Mouse (Mus musculus) kidney, adult 11 months (tissue): ENCODE measurements around the gene Agfg1.
"Not testable (repeated sequence)": the region's sequence is repeated elsewhere in the genome, so short reads cannot be mapped to it uniquely, and the experiment has no call there.

Experiments used
- DNase-seq: peaks from one replicate; pipeline ENCODE4 v3.0.0; 2022

The Agfg1 gene

DNA sequence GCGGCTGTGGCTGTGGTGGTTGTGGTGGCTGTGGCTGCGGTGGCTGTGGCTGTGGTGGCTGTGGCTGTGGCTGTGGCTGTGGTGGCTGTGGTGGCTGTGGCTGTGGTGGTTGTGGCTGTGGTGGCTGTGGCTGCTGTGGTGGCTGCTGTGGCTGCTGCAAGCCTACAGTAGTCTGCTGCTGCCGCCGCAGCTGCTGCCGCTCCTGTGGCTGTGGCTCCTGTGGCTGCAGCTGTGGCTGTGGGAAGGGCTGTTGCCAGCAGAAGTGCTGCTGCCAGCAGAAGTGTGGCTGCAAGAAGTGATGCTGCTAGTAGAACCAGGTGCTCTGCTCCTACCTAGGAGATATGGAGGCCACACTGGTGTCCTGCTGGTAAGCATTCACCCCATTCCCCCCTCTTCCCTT lies 74.2 kb downstream of the Agfg1 start:
- DNase-seq: not testable (repeated sequence)

DNA sequence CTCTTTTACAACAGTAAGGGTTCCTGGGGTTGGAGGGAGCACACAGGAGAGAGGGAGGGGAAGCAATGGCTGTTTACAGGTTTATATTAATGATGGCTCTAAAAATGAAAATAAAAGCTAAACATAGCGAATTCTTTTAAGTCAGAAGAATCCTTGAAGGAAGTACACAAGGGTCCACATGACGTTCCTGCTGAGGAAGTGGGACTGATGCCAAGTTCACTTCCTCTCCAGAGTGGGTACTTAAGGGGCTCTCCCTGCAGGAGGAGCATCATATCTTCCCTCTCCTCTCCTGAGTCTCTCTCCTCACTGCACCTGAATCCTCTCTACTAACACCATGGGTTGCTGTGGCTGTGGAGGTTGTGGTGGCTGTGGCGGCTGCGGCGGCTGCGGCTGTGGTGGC lies 85.4 kb downstream of the Agfg1 start, which contains the start of gene A030014E15Rik:
A030014E15Rik (plus strand) TSS at position 268 of the 400 bp plus-strand sequence.
- no peak for DNase-seq

DNA sequence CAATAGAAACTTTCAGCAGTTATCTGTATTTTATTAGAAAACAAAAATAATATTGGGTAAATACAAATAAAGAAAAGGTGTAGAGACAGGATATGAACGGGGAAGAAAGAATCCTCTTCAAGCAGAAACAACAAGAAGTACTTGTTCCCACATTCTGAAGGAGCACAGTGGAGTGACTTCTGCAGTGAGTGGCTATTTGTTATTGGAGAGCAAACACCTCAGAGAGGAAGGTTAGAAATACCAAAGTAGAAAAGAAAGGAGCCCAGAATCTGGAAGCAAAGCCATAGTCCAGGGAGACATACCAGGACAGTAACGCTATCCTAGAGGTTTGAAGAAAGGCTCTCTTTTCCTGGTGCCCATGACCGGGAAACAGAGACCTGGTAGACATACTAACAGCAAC lies 91.3 kb downstream of the Agfg1 start:
- not testable (repeated sequence) for DNase-seq

DNA sequence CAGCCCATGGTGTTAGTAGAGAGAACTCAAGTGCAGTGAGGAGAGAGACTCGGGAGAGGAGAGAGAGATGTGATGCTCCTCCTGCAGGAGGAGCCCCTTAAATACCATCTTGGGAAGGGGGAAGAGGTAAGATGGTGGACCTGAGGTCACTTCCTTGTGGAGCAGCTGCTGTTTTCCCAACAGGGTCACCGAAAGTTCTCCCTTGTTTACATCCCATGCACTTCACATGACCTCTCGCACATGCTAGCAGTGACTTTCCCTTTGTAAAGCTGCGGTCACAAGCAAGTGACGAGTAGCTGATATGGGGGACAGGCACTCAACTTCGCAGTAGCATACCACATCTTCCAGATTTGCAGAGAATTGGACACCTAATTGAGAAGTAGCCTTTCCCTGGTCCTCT lies 92.0 kb downstream of the Agfg1 start, which contains the start of gene Gm6217:
Gm6217 (minus strand) TSS at position 74 of the 400 bp plus-strand sequence.
- not testable (repeated sequence) for DNase-seq

DNA sequence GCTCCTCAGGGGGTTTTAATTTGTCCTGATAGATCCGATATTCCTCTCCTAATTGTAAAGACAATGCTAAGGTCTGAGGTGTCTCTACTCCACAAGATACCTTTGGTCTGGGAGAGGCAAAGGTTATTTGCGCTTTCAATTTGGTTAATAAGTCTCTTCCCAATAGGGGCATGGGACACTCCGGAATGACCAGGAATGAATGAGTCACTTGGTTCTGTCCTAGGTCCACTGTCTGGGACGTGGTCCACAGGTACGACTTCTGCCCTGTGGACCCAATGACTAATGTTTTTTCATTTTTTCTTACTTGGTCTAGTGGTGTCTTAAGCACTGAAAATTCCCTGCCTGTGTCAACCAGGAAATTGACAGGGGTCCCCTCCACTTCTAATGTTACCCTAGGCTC lies 99.4 kb downstream of the Agfg1 start:
- DNase-seq: peak; percentile 66

DNA sequence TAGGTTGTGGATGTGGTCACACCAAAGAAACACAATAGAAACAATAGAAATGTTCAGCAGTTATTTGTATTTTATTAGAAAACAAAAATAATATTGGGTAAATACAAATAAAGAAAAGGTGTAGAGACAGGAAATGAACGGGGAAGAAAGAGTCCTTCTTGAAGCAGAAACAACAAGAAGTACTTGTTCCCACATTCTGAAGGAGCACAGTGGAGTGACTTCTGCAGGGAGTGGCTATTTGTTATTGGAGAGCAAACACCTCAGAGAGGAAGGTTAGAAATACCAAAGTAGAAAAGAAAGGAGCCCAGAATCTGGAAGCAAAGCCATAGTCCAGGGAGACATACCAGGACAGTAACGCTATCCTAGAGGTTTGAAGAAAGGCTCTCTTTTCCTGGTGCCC lies 103.2 kb downstream of the Agfg1 start:
- not testable (repeated sequence) for DNase-seq

DNA sequence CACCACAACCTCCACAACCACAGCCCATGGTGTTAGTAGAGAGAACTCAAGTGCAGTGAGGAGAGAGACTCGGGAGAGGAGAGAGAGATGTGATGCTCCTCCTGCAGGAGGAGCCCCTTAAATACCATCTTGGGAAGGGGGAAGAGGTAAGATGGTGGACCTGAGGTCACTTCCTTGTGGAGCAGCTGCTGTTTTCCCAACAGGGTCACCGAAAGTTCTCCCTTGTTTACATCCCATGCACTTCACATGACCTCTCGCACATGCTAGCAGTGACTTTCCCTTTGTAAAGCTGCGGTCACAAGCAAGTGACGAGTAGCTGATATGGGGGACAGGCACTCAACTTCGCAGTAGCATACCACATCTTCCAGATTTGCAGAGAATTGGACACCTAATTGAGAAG lies 104.0 kb downstream of the Agfg1 start, which contains the start of gene A030003K21Rik:
A030003K21Rik (minus strand) TSS at position 94 of the 400 bp plus-strand sequence.
- not testable (repeated sequence) for DNase-seq

DNA sequence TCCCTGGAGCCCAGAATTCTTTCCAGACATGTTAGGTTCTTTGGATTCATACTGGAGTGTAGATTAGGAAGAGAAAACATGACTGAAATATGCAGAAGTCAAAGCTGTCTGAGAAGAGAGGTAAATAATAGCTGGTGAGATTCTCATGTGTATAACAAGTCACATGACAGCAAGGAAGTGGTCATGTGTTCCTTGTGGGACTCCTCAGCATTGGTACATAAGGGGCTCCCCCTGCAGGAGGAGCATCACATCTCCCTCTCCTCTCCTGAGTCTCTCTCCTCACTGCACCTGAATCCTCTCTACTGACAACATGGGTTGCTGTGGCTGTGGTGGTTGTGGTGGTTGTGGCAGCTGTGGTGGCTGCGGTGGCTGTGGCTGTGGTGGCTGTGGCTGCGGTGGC lies 106.7 kb downstream of the Agfg1 start:
- DNase-seq: not testable (repeated sequence)

DNA sequence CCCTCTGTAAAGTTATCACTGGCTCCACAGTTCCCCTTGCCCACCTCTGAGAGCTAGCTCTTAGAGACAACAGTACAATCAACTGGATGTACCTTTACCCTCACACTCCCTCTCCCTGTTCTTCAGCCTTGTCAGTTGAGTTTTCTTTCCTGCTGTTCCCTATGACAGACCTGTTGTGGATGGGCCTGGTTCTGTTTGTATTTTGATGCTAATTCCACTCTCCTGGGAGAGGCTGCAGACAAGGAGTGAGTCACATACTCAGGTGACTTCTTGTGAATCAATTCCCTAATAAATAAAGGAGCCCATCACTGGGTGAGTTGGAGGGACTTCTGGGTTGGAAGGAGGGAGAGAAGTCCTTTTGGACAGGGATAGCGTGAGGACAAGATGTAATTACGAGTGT lies 109.3 kb downstream of the Agfg1 start:
- no peak for DNase-seq
